Mouse (Mus musculus): ENCODE measurements around the gene Kcnt2. TPM values are rescaled to one million over a fixed set of nuclear protein-coding genes. Genes with fewer than 3 reads are reported as not detected.

Kcnt2 gene
- polyA plus RNA-seq, 1 experiment: 2.3 TPM

- no peaks in the 10 kb centered on the region for H3K27me3 ChIP-seq (ENCODE audit: control insufficient read depth, insufficient read depth, low read length, poor library complexity, severe bottlenecking)
- no peak overlapping the region for H3K27ac ChIP-seq (ENCODE audit: insufficient read depth, low read length)
- TF ChIP-seq CTCF (IDR thresholded peaks at IDR 0.05; ENCODE audit: low read depth, low read length): no peak
- no peak for TF ChIP-seq POLR2A (IDR thresholded peaks at IDR 0.05; ENCODE audit: insufficient read depth, low read length)
- H3K9me3 ChIP-seq (replicated peaks; ENCODE audit: control insufficient read depth, insufficient read depth, low read length, poor library complexity, severe bottlenecking): no peaks in the 10 kb centered on the region
- no peak overlapping the region for H3K4me3 ChIP-seq (ENCODE audit: low read depth, low read length)
- no peaks in the 10 kb centered on the region for H3K36me3 ChIP-seq (ENCODE audit: control insufficient read depth, insufficient read depth, low read length, poor library complexity, severe bottlenecking)
- peaks cover 2% of the 10 kb centered on the region for H3K4me1 ChIP-seq (ENCODE audit: control insufficient read depth, insufficient read depth, low read length)
- no peak overlapping the region for H3K9ac ChIP-seq (ENCODE audit: low read depth, poor library complexity, severe bottlenecking)
Observed at GRCm38 (mm10) chr1:140614840-140615239, 368.9 kb downstream of the Kcnt2 start.

GRCm38 (mm10) chr1:140618164-140618563, 372.2 kb downstream of the Kcnt2 start:
- no peaks in the 10 kb centered on the region for H3K36me3 ChIP-seq (ENCODE audit: control insufficient read depth, insufficient read depth, low read length, poor library complexity, severe bottlenecking)
- no peaks in the 10 kb centered on the region for H3K9me3 ChIP-seq (replicated peaks; ENCODE audit: control insufficient read depth, insufficient read depth, low read length, poor library complexity, severe bottlenecking)
- no peak overlapping the region for H3K4me3 ChIP-seq (ENCODE audit: low read depth, low read length)
- no peak overlapping the region for H3K27ac ChIP-seq (ENCODE audit: insufficient read depth, low read length)
- no peak overlapping the region for H3K9ac ChIP-seq (ENCODE audit: low read depth, poor library complexity, severe bottlenecking)
- TF ChIP-seq EP300 (IDR thresholded peaks at IDR 0.05; ENCODE audit: insufficient read depth, low read depth, low read length) (no peak), CTCF (IDR thresholded peaks at IDR 0.05; ENCODE audit: low read depth, low read length) (no peak), POLR2A (IDR thresholded peaks at IDR 0.05; ENCODE audit: insufficient read depth, low read length) (no peak)
- H3K27me3 ChIP-seq (ENCODE audit: control insufficient read depth, insufficient read depth, low read length, poor library complexity, severe bottlenecking): no peaks in the 10 kb centered on the region
- H3K4me1 ChIP-seq (ENCODE audit: control insufficient read depth, insufficient read depth, low read length): peaks cover 2% of the 10 kb centered on the region

- no peaks in the 10 kb centered on the region for H3K27me3 ChIP-seq (ENCODE audit: control insufficient read depth, insufficient read depth, low read length, poor library complexity, severe bottlenecking)
- H3K4me1 ChIP-seq (ENCODE audit: control insufficient read depth, insufficient read depth, low read length): no peaks in the 10 kb centered on the region
- H3K9me3 ChIP-seq (replicated peaks; ENCODE audit: control insufficient read depth, insufficient read depth, low read length, poor library complexity, severe bottlenecking): no peaks in the 10 kb centered on the region
- no peaks in the 10 kb centered on the region for H3K36me3 ChIP-seq (ENCODE audit: control insufficient read depth, insufficient read depth, low read length, poor library complexity, severe bottlenecking)
- H3K27ac ChIP-seq (ENCODE audit: insufficient read depth, low read length): no peak overlapping the region
- no peak overlapping the region for H3K4me3 ChIP-seq (ENCODE audit: low read depth, low read length)
- no peak overlapping the region for H3K9ac ChIP-seq (ENCODE audit: low read depth, poor library complexity, severe bottlenecking)
- TF ChIP-seq CTCF (IDR thresholded peaks at IDR 0.05; ENCODE audit: low read depth, low read length) (no peak), EP300 (IDR thresholded peaks at IDR 0.05; ENCODE audit: insufficient read depth, low read depth, low read length) (no peak), POLR2A (IDR thresholded peaks at IDR 0.05; ENCODE audit: insufficient read depth, low read length) (no peak)
Observed at GRCm38 (mm10) chr1:140624918-140625317, 379.0 kb downstream of the Kcnt2 start.

GRCm38 (mm10) chr1:140659607-140660340, 413.8 kb downstream of the Kcnt2 start:
- Histone ChIP-seq H3K27ac (ENCODE audit: insufficient read depth, low read length) (no peak overlapping the region), H3K9ac (ENCODE audit: low read depth, poor library complexity, severe bottlenecking) (no peak overlapping the region), H3K9me3 (replicated peaks; ENCODE audit: control insufficient read depth, insufficient read depth, low read length, poor library complexity, severe bottlenecking) (no peaks in the 10 kb centered on the region), H3K27me3 (ENCODE audit: control insufficient read depth, insufficient read depth, low read length, poor library complexity, severe bottlenecking) (no peaks in the 10 kb centered on the region), H3K36me3 (ENCODE audit: control insufficient read depth, insufficient read depth, low read length, poor library complexity, severe bottlenecking) (no peaks in the 10 kb centered on the region), H3K4me1 (ENCODE audit: control insufficient read depth, insufficient read depth, low read length) (no peaks in the 10 kb centered on the region), H3K4me3 (ENCODE audit: low read depth, low read length) (no peak overlapping the region)
- TF ChIP-seq EP300 (IDR thresholded peaks at IDR 0.05; ENCODE audit: insufficient read depth, low read depth, low read length) (no peak), POLR2A (IDR thresholded peaks at IDR 0.05; ENCODE audit: insufficient read depth, low read length) (no peak)

- H3K4me3 ChIP-seq (ENCODE audit: low read depth, low read length): no peak overlapping the region
- no peaks in the 10 kb centered on the region for H3K9me3 ChIP-seq (replicated peaks; ENCODE audit: control insufficient read depth, insufficient read depth, low read length, poor library complexity, severe bottlenecking)
- TF ChIP-seq POLR2A (IDR thresholded peaks at IDR 0.05; ENCODE audit: insufficient read depth, low read length) (no peak), EP300 (IDR thresholded peaks at IDR 0.05; ENCODE audit: insufficient read depth, low read depth, low read length) (no peak), CTCF (IDR thresholded peaks at IDR 0.05; ENCODE audit: low read depth, low read length) (no peak)
Observed at GRCm38 (mm10) chr1:140660751-140661403, 414.9 kb downstream of the Kcnt2 start.

GRCm38 (mm10) chr1:140661404-140661787, 415.4 kb downstream of the Kcnt2 start:
- Histone ChIP-seq H3K27me3 (ENCODE audit: control insufficient read depth, insufficient read depth, low read length, poor library complexity, severe bottlenecking) (no peaks in the 10 kb centered on the region), H3K9me3 (replicated peaks; ENCODE audit: control insufficient read depth, insufficient read depth, low read length, poor library complexity, severe bottlenecking) (no peaks in the 10 kb centered on the region), H3K36me3 (ENCODE audit: control insufficient read depth, insufficient read depth, low read length, poor library complexity, severe bottlenecking) (no peaks in the 10 kb centered on the region), H3K4me3 (ENCODE audit: low read depth, low read length) (no peak overlapping the region), H3K27ac (ENCODE audit: insufficient read depth, low read length) (no peak overlapping the region), H3K9ac (ENCODE audit: low read depth, poor library complexity, severe bottlenecking) (no peak overlapping the region), H3K4me1 (ENCODE audit: control insufficient read depth, insufficient read depth, low read length) (no peaks in the 10 kb centered on the region)
- TF ChIP-seq POLR2A (IDR thresholded peaks at IDR 0.05; ENCODE audit: insufficient read depth, low read length): no peak
- TF ChIP-seq CTCF (IDR thresholded peaks at IDR 0.05; ENCODE audit: low read depth, low read length): no peak
- no peak for TF ChIP-seq EP300 (IDR thresholded peaks at IDR 0.05; ENCODE audit: insufficient read depth, low read depth, low read length)

More at GRCm38 (mm10) chr1:140660751-140661403, 414.9 kb downstream of the Kcnt2 start:
- no peak overlapping the region for H3K9ac ChIP-seq (ENCODE audit: low read depth, poor library complexity, severe bottlenecking)
- H3K4me1 ChIP-seq (ENCODE audit: control insufficient read depth, insufficient read depth, low read length): no peaks in the 10 kb centered on the region
- no peaks in the 10 kb centered on the region for H3K27me3 ChIP-seq (ENCODE audit: control insufficient read depth, insufficient read depth, low read length, poor library complexity, severe bottlenecking)
- H3K27ac ChIP-seq (ENCODE audit: insufficient read depth, low read length): no peak overlapping the region
- no peaks in the 10 kb centered on the region for H3K36me3 ChIP-seq (ENCODE audit: control insufficient read depth, insufficient read depth, low read length, poor library complexity, severe bottlenecking)

Other genes starting within 250 kb of the Kcnt2 start
- 0.15 TPM in 1 of 2 replicates, not detected in the other for gene Cfh, start 62.4 kb upstream of the Kcnt2 start, polyA plus RNA-seq (2011; ENCODE audit: insufficient read depth, insufficient read length, low read depth, missing spikeins)